ENCODE assay signal across 15 mouse cellular contexts in the genomic region with DNA sequence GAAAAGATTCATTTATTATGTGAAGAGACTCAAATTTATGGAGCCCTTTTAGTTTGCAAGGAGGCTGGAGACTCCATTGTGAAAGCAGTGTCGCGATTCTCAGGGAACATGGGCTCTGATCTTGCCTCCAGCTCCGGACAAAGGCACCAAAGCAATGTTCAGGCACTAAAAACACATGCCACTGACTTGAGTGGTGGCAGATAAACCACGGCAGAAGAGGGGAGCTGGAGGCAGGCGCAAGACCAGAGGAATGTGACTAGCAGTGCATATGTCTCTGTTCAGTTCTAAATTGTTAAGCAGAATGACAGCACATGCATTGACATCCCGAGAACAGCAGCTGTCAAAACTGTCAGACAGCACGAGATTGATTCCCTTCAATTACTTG.
DNase-seq lines count a peak whose midpoint lies in the region; ATAC-seq and TF ChIP-seq lines count a peak whose summit lies in the region.
"Had no signal": no experiment of that assay in that cellular context is flagged by ENCODE, and none has a peak within 500 bp of the region (broad histone marks: within the 10 kb centered on the region; RNA-seq: fewer than 3 reads in every experiment).

No protein-coding gene starts in this region.

- no peaks in the 10 kb centered on the region for H3K36me3 ChIP-seq in heart, postnatal 0 days (replicated peaks; ENCODE audit: control insufficient read depth, insufficient read depth, low read length)
- H3K36me3 ChIP-seq in heart, embryonic 10.5 days = no peaks in the 10 kb centered on the region
- no peaks in the 10 kb centered on the region for H3K36me3 ChIP-seq in lung, embryonic 16.5 days (ENCODE audit: control insufficient read depth, insufficient read depth, low read length)
- no peaks in the 10 kb centered on the region for H3K36me3 ChIP-seq in intestine, embryonic 14.5 days (ENCODE audit: control insufficient read depth, insufficient read depth, low read length)
- no peaks in the 10 kb centered on the region for H3K36me3 ChIP-seq in stomach, embryonic 15.5 days
- no peaks in the 10 kb centered on the region for H3K36me3 ChIP-seq in forebrain, embryonic 12.5 days (replicated peaks)

- no peaks in the 10 kb centered on the region for H3K4me1 ChIP-seq in heart, postnatal 0 days (ENCODE audit: control insufficient read depth, insufficient read depth)
- H3K4me1 ChIP-seq in heart, embryonic 10.5 days = 0 out of 2 replicates have a peak, but pooled peaks cover 4% of the 10 kb centered on the region
- no peaks in the 10 kb centered on the region for H3K4me1 ChIP-seq in lung, embryonic 16.5 days (replicated peaks; ENCODE audit: control insufficient read depth, insufficient read depth, low read length)
- no peaks in the 10 kb centered on the region for H3K4me1 ChIP-seq in intestine, embryonic 14.5 days (replicated peaks; ENCODE audit: control insufficient read depth, insufficient read depth, low read length)
- no peaks in the 10 kb centered on the region for H3K4me1 ChIP-seq in stomach, embryonic 15.5 days
- H3K4me1 ChIP-seq in forebrain, embryonic 12.5 days = no peaks in the 10 kb centered on the region

- DNase-seq in heart, postnatal 0 days (ENCODE audit: low spot score) = no peak
- no peak for DNase-seq in heart, embryonic 10.5 days (ENCODE audit: low spot score)
- no peak for DNase-seq in lung, postnatal 25 days (ENCODE audit: low spot score)
- peak; percentile 56 for DNase-seq in intestine, embryonic 14.5 days (ENCODE audit: low spot score)
- DNase-seq in natural killer cell, adult 2 months (ENCODE audit: low spot score in 2 of 2) = no peak
- DNase-seq: cerebellum, adult 18-20 months; gastrocnemius, postnatal 36 days; kidney, adult 11 months had no signal

- H3K9ac ChIP-seq in heart, postnatal 0 days (replicated peaks; ENCODE audit: low read depth, low read length) = no peak overlapping the region
- no peak overlapping the region for H3K9ac ChIP-seq in lung, embryonic 16.5 days (ENCODE audit: low read length)
- no peak overlapping the region for H3K9ac ChIP-seq in intestine, embryonic 14.5 days (ENCODE audit: low read length)
- no peak overlapping the region for H3K9ac ChIP-seq in stomach, embryonic 15.5 days
- H3K9ac ChIP-seq in forebrain, embryonic 12.5 days = no peak overlapping the region
- H3K9ac ChIP-seq: liver, embryonic 14.5 days had no signal

- H3K9me3 ChIP-seq in heart, postnatal 0 days (replicated peaks; ENCODE audit: control insufficient read depth, low read length) = no peaks in the 10 kb centered on the region
- no peaks in the 10 kb centered on the region for H3K9me3 ChIP-seq in heart, embryonic 10.5 days
- H3K9me3 ChIP-seq in lung, embryonic 16.5 days (ENCODE audit: control insufficient read depth, low read length) = no peaks in the 10 kb centered on the region
- no peaks in the 10 kb centered on the region for H3K9me3 ChIP-seq in intestine, embryonic 14.5 days (ENCODE audit: control insufficient read depth, low read length)
- H3K9me3 ChIP-seq in stomach, embryonic 15.5 days = no peaks in the 10 kb centered on the region
- H3K9me3 ChIP-seq in forebrain, embryonic 12.5 days = no peaks in the 10 kb centered on the region

- no peak for TF ChIP-seq CTCF in heart, postnatal 0 days (IDR thresholded peaks at IDR 0.05; ENCODE audit: low read depth)

- WGBS in heart, postnatal 0 days = 24% methylated on average over 7 of the region's 7 CpGs
- WGBS in heart, embryonic 10.5 days = 41% methylated on average over 7 of the region's 7 CpGs
- 32% methylated on average over 7 of the region's 7 CpGs for WGBS in lung, embryonic 16.5 days
- WGBS in intestine, embryonic 14.5 days = 49% methylated on average over 7 of the region's 7 CpGs
- 57% methylated on average over 7 of the region's 7 CpGs for WGBS in stomach, embryonic 15.5 days
- 66% methylated on average over 7 of the region's 7 CpGs for WGBS in forebrain, embryonic 12.5 days

- no peaks in the 10 kb centered on the region for H3K27me3 ChIP-seq in heart, postnatal 0 days (ENCODE audit: control insufficient read depth, insufficient read depth, low read length)
- H3K27me3 ChIP-seq in heart, embryonic 10.5 days (ENCODE audit: insufficient read depth, poor library complexity, severe bottlenecking) = no peaks in the 10 kb centered on the region
- no peaks in the 10 kb centered on the region for H3K27me3 ChIP-seq in lung, embryonic 16.5 days (ENCODE audit: control insufficient read depth, insufficient read depth, low read depth, low read length)
- H3K27me3 ChIP-seq in intestine, embryonic 14.5 days (replicated peaks; ENCODE audit: control insufficient read depth, insufficient read depth, low read length) = no peaks in the 10 kb centered on the region
- no peaks in the 10 kb centered on the region for H3K27me3 ChIP-seq in stomach, embryonic 15.5 days (replicated peaks)
- H3K27me3 ChIP-seq in forebrain, embryonic 12.5 days = no peaks in the 10 kb centered on the region

- no peak for TF ChIP-seq EP300 in heart, postnatal 0 days (IDR thresholded peaks at IDR 0.05; ENCODE audit: low read depth)

- ATAC-seq in heart, postnatal 0 days (ENCODE audit: insufficient read depth, low read depth) = no peak
- ATAC-seq in lung, embryonic 16.5 days (ENCODE audit: low read depth) = no peak
- ATAC-seq in intestine, embryonic 14.5 days (replicated peaks; ENCODE audit: low FRiP score, low TSS enrichment, low read depth) = peak; percentile 36; the same call in 1 of the 2 replicates
- no peak for ATAC-seq in stomach, embryonic 15.5 days (ENCODE audit: insufficient read depth, low FRiP score, low read depth)
- ATAC-seq in forebrain, embryonic 12.5 days (ENCODE audit: low FRiP score) = no peak
- ATAC-seq: CD4-positive, CD25-positive, alpha-beta regulatory T cell, adult 4 months; midbrain, embryonic 16.5 days had no signal

- H3K27ac ChIP-seq in heart, postnatal 0 days (ENCODE audit: low read depth) = no peak overlapping the region
- H3K27ac ChIP-seq in heart, embryonic 10.5 days = no peak overlapping the region; the same call in 1 of the 2 replicates
- peak overlapping the region; percentile 68 for H3K27ac ChIP-seq in lung, embryonic 16.5 days (ENCODE audit: low read length)
- H3K27ac ChIP-seq in intestine, embryonic 14.5 days (ENCODE audit: low read depth) = no peak overlapping the region
- peak overlapping the region; percentile 42; the same call in 1 of the 2 replicates for H3K27ac ChIP-seq in stomach, embryonic 15.5 days
- H3K27ac ChIP-seq in forebrain, embryonic 12.5 days = no peak overlapping the region
- H3K27ac ChIP-seq: liver, embryonic 14.5 days had no signal

- peak overlapping the region; percentile 5; the same call in 1 of the 2 replicates for H3K4me2 ChIP-seq in heart, postnatal 0 days (ENCODE audit: low read depth, low read length)
- peak overlapping the region; percentile 33; the same call in 1 of the 2 replicates for H3K4me2 ChIP-seq in lung, embryonic 16.5 days (ENCODE audit: low read depth, low read length)
- H3K4me2 ChIP-seq in intestine, embryonic 14.5 days (ENCODE audit: low read length) = peak overlapping the region; percentile 28; the same call in 1 of the 2 replicates
- no peak overlapping the region for H3K4me2 ChIP-seq in stomach, embryonic 15.5 days
- H3K4me2 ChIP-seq in forebrain, embryonic 12.5 days = no peak overlapping the region

- no peak overlapping the region for H3K4me3 ChIP-seq in heart, postnatal 0 days (ENCODE audit: low read depth, low read length)
- H3K4me3 ChIP-seq in heart, embryonic 10.5 days = no peak overlapping the region
- H3K4me3 ChIP-seq in lung, embryonic 16.5 days (ENCODE audit: low read length) = no peak overlapping the region
- H3K4me3 ChIP-seq in intestine, embryonic 14.5 days (ENCODE audit: low read depth, low read length) = no peak overlapping the region
- H3K4me3 ChIP-seq in stomach, embryonic 15.5 days (replicated peaks) = no peak overlapping the region
- H3K4me3 ChIP-seq in forebrain, embryonic 12.5 days (replicated peaks) = no peak overlapping the region
- H3K4me3 ChIP-seq: erythroblast, embryonic 14.5 days had no signal

Comparison
In these comparisons a context has a peak if more than half of its experiments do, and no peak if none do; other contexts are left out.
1. H3K27ac ChIP-seq: peak in lung, embryonic 16.5 days (single experiment) and stomach, embryonic 15.5 days (single experiment); none in heart, postnatal 0 days (single experiment), heart, embryonic 10.5 days (single experiment), intestine, embryonic 14.5 days (single experiment) and forebrain, embryonic 12.5 days (single experiment).
2. H3K4me2 ChIP-seq: peak in heart, postnatal 0 days (single experiment), lung, embryonic 16.5 days (single experiment) and intestine, embryonic 14.5 days (single experiment); none in stomach, embryonic 15.5 days (single experiment) and forebrain, embryonic 12.5 days (single experiment).